Mouse (Mus musculus): ENCODE data around the gene C87436.

C87436 gene

GRCm38 (mm10) chr6:86438272-86439118 lies at the start of gene C87436:
Gene C87436 (plus strand): TSS chr6:86438374.
- peak; percentile 88 for DNase-seq (ENCODE audit: low spot score)

GRCm38 (mm10) chr6:86388461-86388860 lies 49.7 kb upstream of the C87436 start:
- no peak for DNase-seq (ENCODE audit: low spot score)

GRCm38 (mm10) chr6:86391326-86391725 lies 46.8 kb upstream of the C87436 start:
- no peak for DNase-seq (ENCODE audit: low spot score)

DNA sequence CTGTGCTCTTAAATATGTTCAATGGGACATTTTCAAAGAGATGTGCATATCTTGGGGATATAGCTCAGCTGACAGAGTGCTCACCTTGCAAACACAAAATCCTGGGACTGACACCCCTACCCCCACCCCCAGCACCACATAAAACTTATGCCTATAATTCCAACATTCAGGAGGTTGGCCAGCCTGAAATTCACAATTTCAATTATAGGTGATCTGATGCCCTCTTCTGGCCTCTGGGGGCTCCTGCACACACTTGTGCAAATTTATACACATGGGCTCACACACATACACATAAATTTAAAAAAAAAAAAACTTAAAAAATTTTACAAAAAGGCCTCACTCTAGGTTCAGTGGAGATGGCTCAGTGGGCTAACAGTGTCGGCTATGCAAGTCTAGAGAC lies 45.0 kb upstream of the C87436 start:
- DNase-seq (ENCODE audit: low spot score) = no peak

- DNase-seq (ENCODE audit: low spot score) = no peak
These were observed 44.0 kb upstream of the C87436 start for GRCm38 (mm10) chr6:86394078-86394720.

DNA sequence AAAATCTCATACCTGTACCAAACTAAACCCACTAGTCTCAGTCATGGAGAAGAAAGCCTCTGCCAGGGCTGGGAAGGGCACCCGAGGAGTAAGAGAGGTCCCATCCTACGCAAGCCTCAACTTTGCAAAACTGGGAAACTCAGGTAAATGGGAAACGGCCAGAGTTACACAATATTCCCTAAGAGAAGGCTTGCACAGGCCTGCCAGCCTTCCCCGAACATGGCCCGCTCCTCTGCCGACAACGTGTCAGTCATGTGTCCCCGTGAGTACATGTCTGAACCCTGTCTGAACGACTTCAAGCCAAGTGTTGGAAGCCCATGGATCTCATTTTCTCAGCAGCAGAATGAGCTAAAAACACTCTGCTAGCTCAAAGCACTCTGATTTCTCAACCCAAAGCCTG lies 43.2 kb upstream of the C87436 start:
- no peak for DNase-seq (ENCODE audit: low spot score)

DNA sequence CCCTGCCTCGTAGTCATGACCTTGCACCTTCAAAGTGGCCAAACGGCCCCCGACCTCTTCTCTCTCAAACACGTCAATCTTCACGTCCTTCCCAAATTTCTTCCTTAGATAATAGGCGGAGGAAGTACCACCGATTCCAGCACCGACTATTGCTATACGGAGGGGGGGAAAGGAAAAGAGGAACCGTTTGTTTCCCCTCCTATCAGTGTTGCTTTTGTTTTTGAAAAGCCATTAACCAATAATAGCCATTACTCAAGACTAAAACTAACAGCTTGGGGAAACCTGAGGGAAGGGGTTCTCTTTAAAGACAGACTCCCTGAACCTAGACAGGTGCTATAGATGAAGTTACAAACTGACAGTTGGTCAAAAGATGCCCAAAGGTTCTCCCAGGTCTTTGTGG lies 42.2 kb upstream of the C87436 start:
- no peak for DNase-seq (ENCODE audit: low spot score)

DNA sequence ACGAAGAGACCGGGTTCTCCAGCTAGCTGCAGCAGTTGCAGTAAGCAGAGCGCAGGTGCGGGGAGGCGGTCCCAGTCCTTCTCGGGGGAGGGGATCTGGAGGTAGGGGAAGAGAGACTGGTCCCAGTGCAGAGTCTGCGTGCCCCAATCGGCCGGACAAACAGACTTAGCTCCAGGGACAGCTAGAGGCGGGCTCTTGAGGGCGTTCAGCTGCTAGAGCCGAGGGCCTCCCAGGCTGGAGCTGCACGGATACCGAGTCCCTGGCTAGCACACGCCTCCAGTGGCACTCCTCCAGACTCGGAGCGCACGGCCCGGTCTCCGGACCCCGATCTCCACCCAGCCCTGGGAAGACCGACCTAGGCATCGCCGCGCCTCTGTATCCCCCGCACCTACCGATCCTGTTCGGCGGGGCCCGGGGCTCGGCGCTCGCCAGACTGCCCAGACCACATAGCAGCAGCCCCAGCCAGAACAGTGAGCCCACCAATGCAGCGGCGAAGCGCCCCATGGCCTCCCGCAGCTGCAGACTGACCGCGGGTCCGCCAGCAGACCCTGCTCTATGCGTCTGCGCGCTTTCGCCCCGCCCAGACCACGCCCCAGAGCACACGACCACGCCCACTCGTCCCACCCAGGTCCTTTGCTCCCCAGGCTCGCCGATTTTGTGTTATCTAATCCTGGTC lies 41.5 kb upstream of the C87436 start, which contains the start of gene Pcyox1:
TSS of gene Pcyox1 (minus strand) at position 574 of the 676 bp plus-strand sequence.
- peak; percentile 76 for DNase-seq (ENCODE audit: low spot score)

DNA sequence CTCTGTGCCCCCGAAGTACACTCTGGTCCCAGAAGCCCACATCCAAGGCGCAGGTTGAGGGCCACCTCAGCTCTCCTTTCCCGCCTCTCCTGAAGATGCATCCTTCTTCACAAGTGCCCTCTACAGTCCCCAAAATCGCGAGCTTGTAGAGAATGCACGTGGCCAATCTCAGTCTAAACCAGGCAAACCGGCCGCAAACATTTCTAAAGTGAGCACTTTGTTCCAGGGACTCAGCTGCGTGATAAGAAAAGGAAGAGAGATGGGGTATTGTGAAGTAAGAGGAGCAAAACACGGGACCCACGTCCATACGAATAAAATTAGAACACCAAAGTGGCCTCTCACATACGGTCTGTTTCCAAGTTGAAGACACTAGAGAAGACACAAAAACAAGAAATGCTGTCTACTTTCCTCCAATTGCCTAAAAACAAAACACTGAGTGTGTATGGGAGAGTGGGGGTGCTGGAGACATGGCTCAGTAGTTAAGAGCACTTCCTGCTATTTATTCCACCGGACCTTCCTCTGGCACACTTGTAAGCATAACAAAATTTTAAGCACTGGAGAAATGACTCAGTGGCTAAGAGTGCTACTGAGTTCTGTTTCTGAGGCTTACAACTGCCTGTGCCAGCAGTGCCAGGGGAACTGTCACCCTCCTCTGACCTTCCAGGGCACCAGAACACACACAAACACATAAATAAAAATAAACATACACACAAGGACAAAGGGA lies 40.8 kb upstream of the C87436 start:
- DNase-seq (ENCODE audit: low spot score) = no peak

DNA sequence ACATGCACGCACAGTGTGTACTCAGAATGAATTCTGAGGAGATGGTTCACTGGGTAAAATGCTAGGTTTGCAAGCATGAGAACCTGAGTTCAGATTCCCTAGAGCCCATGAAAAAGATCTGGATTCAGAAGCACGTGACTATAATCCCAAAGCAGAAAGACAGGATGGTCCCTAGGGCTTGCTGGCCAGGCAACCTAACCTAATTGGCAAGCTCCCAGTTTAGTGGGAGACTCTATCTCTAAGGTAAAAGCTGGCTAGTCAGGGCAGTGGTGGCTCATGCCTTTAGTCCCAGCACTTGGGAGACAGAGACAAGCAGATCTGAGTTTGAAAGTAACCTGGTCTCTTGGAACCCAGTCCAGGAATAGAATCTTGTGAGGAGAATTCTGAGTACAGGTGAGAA lies 39.2 kb upstream of the C87436 start:
- no peak for DNase-seq (ENCODE audit: low spot score)

DNA sequence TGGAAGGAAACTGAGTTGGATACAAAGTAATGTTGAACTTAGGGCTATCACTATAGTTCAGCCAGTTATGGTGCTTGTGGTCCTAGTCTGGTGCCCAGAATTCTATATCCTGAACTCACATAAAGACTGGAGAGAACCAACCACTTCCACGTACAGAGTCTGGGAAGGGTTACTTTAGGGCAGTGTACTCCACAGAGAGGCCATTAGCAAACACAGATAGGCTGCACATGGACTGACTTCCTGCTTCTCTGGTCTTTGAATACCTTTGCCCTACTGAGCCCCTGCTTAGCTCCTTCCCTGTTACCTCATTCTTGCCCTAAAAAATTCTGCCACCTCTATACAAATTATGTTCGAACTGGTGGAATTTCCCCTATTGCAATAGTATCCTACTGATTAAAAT lies 38.2 kb upstream of the C87436 start:
- no peak for DNase-seq (ENCODE audit: low spot score)

- DNase-seq (ENCODE audit: low spot score) = peak; percentile 56
These were observed 37.2 kb upstream of the C87436 start for GRCm38 (mm10) chr6:86400972-86401371.

DNA sequence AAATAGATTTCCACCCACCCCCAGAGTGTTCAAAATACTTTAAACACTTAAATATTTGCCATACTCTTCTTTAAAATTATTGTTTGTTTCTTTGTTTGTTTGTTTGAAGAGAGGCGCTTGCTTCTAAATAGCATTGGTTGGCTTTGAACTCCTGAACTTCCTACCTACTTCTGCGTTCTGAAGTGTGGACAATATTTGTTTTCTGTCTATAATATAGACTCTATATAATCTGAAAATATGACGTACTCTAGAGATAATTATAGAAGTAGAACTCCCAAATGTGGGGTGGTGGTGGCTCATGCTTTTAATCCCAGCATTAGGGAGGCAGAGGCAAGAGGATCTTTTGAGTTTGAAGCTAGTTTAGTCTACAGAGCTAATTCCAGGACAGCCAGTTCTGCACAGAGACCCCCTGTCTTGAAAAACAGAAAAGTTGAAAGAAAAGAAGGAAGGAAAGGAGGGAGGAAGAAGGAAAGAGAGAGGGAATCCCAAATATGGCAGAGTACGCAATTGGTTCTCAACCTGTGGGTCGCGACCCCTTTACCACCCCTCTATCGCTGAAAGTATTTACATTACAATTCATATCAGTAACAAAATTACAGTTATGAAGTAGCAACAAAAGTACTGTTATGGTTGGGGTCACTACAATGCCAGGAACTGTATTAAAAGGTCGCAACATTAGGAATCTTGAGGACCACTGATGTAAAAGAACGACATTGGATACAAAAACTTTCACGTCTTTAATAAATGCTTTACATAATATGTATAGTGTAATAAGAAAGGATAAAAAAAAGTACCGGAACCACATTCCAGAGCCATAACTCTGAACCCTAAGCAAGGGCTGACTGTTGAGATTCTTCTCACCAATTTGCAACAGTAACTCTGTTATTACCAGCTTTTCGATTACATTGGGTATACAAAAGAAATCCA lies 35.2 kb upstream of the C87436 start:
- DNase-seq (ENCODE audit: low spot score) = no peak

DNA sequence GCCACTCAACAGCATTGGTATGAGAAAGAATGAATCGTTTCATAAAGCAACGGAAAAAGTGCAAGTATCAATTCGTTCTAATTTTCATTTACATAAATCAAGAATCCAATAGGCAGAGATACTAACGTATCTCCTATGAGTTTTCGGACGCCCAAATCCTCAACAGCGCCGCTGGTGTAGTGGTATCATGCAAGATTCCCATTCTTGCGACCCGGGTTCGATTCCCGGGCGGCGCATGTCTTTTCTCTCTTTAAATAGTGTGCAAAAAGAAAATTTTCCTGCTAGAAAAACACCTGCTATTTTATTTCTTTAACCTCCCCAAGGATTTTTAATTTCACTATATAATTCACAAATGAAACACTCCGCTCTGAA lies 34.5 kb upstream of the C87436 start:
- DNase-seq (ENCODE audit: low spot score) = peak; percentile 89

DNA sequence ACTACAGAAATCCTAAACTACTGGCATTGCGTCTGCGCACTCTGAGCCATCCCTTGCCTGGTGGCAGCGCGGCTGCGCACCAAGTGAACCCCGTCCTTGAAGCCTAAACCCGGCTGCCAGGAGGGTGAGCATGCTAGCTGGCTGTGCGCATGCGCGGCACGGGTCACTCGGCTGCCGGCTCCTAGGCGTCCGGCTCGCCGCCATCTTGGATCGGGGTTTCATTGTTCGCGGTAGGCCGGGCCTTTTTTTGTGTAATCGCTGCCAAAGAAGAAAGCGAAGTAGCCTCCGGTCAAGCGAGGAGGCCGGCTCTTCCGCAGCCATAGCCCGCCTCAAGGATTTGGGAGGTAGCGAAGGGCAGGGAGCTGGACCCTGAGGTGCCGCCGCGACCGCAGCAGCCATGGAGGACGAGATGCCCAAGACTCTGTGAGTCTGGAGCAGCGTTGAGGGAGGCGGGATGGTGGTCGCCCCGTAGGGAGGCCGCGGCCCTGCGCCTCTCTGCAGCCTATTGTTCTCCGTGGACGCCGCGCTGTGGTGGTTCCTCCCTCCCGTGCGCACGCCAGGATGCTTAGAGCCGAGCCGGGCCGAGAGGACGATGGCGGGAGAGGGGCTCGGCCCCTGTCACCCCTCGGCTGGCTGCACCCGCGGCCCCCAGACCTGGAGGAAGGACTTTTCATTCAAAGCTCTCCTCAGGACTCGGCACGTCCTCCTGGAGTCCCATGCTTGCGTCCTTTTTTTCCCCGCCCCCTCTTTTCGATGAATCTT lies 33.9 kb upstream of the C87436 start, which contains the start of gene Tia1:
TSS of gene Tia1 (plus strand) at position 120 of the 762 bp plus-strand sequence.
- peak; percentile 95 for DNase-seq (ENCODE audit: low spot score)

GRCm38 (mm10) chr6:86404996-86405395 lies 33.2 kb upstream of the C87436 start:
- DNase-seq (ENCODE audit: low spot score) = no peak

GRCm38 (mm10) chr6:86406306-86406705 lies 31.9 kb upstream of the C87436 start:
- DNase-seq (ENCODE audit: low spot score) = no peak

DNA sequence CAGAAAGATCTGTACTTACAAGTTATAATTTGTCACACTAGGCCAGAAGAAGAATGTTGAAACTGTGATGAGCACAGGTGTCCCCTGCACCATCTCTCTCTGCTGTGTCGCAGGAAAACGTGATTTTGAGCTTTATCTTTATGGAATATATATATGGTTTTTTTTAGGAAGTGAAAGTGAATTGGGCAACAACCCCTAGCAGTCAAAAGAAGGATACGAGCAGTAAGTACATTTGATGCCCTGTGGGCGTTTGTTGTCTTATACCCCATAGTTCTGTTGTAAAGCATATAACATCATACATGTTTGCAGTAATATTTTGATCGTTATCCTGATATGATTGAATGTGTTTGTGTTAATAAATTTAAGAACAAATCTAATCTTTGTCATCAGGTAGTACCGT lies 19.5 kb upstream of the C87436 start:
- DNase-seq (ENCODE audit: low spot score) = no peak

GRCm38 (mm10) chr6:86419239-86419638 lies 18.9 kb upstream of the C87436 start:
- no peak for DNase-seq (ENCODE audit: low spot score)

DNA sequence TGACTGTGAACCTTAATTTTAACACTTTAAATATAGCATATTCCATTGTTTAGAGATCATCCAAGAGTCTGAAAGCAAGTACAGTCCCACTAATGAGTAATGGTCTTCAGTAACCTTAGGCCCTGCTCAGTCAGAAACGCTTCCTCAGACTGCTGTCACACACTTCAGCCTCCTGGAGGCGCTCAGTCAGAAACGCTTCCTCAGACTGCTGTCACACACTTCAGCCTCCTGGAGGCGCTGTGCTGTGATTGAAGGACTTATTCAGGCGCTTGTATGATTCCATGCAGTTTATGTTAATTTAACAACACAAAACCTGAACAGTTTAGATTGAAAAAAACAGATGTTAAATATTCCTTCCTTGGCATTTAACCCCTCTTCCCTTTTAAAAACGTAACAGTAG lies 17.7 kb upstream of the C87436 start:
- DNase-seq (ENCODE audit: low spot score) = no peak
